Mouse (Mus musculus): ENCODE data around the gene Upf2.

DNA sequence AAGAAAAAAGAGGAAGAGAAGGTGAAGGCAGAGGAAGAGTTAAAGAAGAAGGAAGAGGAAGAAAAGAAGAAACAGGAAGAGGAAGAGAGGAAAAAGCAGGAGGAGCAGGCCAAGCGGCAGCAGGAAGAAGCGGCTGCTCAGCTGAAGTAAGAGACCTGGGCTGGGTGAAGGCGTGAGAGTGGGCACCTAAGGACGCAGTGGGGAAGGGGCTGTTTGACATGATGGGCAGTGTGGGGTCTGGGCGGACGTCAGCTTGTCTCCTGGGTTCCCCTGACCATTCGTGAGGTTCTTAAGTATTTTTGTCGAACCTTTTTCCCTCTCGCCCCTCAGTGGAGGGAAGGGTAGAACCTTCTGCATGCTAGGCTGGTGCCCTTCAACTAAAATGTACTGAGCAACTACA is 6.4 kb downstream of the Upf2 start:
- TF ChIP-seq POLR2A (IDR thresholded peaks at IDR 0.05; ENCODE audit: control insufficient read depth, low read depth, low read length): no peak
- TF ChIP-seq CTCF (IDR thresholded peaks at IDR 0.05; ENCODE audit: control insufficient read depth, insufficient read depth, insufficient replicate concordance, low read depth, low read length): no peak
